Mouse (Mus musculus) midbrain, embryonic 14.5 days (tissue): ENCODE measurements around the gene Stard5. TPM values are rescaled to one million over a fixed set of nuclear protein-coding genes. Genes with fewer than 3 reads are reported as not detected.

Experiments
- ATAC-seq: fragments of 200-750 bp; cut with Nextera tagmentation; 2 replicates; pipeline ENCODE4 v1.8.0; 2017; ENCODE audit warnings: moderate number of reproducible peaks, moderate library complexity; ENCODE audit not compliant: low FRiP score, low TSS enrichment
- DNase-seq: peaks from one replicate; pipeline ENCODE4 v3.0.0-alpha.2; 2015
- H3K27ac ChIP-seq: fragments of 300-500 bp; sonication (generic); replicated peaks from 2 replicates; pipeline ENCODE4 v1.5.1; 2014; ENCODE audit warnings: mild to moderate bottlenecking, low read depth, low read length, moderate library complexity
- H3K27me3 ChIP-seq: fragments of 300-500 bp; sonication (generic); 2 replicates; pipeline ENCODE4 v1.6.1; 2014; ENCODE audit warnings: low read length, control low read depth, mixed read lengths; ENCODE audit not compliant: control insufficient read depth, insufficient read depth
- H3K36me3 ChIP-seq: fragments of 300-500 bp; sonication (generic); 2 replicates; pipeline ENCODE4 v1.6.1; 2014; ENCODE audit warnings: low read length, control low read depth; ENCODE audit not compliant: control insufficient read depth, insufficient read depth
- H3K4me1 ChIP-seq: fragments of 300-500 bp; sonication (generic); 2 replicates; pipeline ENCODE4 v1.6.1; 2014; ENCODE audit warnings: mild to moderate bottlenecking, antibody characterized with exemption, low read length, control low read depth; ENCODE audit not compliant: control insufficient read depth, insufficient read depth
- H3K4me2 ChIP-seq: fragments of 300-500 bp; sonication (generic); 2 replicates; pipeline ENCODE4 v1.6.1; 2014; ENCODE audit warnings: mild to moderate bottlenecking, low read length, moderate library complexity
- H3K4me3 ChIP-seq: fragments of 300-500 bp; sonication (generic); replicated peaks from 2 replicates; pipeline ENCODE4 v1.5.1; 2014; ENCODE audit warnings: low read depth, low read length
- H3K9ac ChIP-seq: fragments of 300-500 bp; sonication (generic); replicated peaks from 2 replicates; pipeline ENCODE4 v1.6.1; 2014; ENCODE audit warnings: mild to moderate bottlenecking, low read length, moderate library complexity
- H3K9me3 ChIP-seq: fragments of 300-500 bp; sonication (generic); 2 replicates; pipeline ENCODE4 v1.6.1; 2016; ENCODE audit warnings: low read length, control low read depth, mixed read lengths; ENCODE audit not compliant: control insufficient read depth
- WGBS: fragments of 180-500 bp; shearing (Covaris S2); extraction: QIAGEN DNeasy Blood & Tissue Kit; methylation state at CpG from one replicate; pipeline ENCODE4 v1.1.7; 2014; 5-methylcytosine and 5-hydroxymethylcytosine counted together
- polyA plus RNA-seq: library from polyadenylated mRNA; unstranded; fragments of >200 nt; fragmentation: Nextera tagmentation; extraction: Ambion mirVana; gene quantifications from 2 replicates; pipeline ENCODE4 v1.2.1, GENCODE M21; 2014

Gene Stard5
- polyA plus RNA-seq: 5.0 and 7.4 TPM in 2 replicates

GRCm38 (mm10) chr7:83631828-83632681, at the start of gene Stard5:
Gene Stard5, plus strand, starts transcription at chr7:83631959.
- peak within 1 kb of the TSS; percentile 64 for H3K9ac ChIP-seq
- H3K27ac ChIP-seq: peak within 1 kb of the TSS; percentile 75
- no peaks in the 10 kb centered on the region for H3K27me3 ChIP-seq
- ATAC-seq (peak; percentile 97), DNase-seq (peak; percentile 96)
- no peaks in the 10 kb centered on the region for H3K9me3 ChIP-seq
- peak within 1 kb of the TSS; percentile 78 for H3K4me2 ChIP-seq
- H3K36me3 ChIP-seq: no peaks in the 10 kb centered on the region
- WGBS: under 1% methylated on average over 34 of the region's 35 CpGs
- H3K4me1 ChIP-seq: peaks cover 23% of the 10 kb centered on the region
- H3K4me3 ChIP-seq: peak within 1 kb of the TSS; percentile 58

GRCm38 (mm10) chr7:83584639-83585471, 46.9 kb upstream of the Stard5 start, which contains the start of gene Tmc3:
Gene Tmc3, plus strand, starts transcription at chr7:83584927.
- H3K27ac ChIP-seq: no peak within 1 kb of the TSS
- no peak within 1 kb of the TSS for H3K4me3 ChIP-seq
- H3K27me3 ChIP-seq: no peaks in the 10 kb centered on the region
- H3K9me3 ChIP-seq: no peaks in the 10 kb centered on the region
- no peak within 1 kb of the TSS for H3K9ac ChIP-seq
- H3K4me2 ChIP-seq: no peak within 1 kb of the TSS
- DNase-seq: peak; percentile 28
- 54% methylated on average over 11 of the region's 11 CpGs for WGBS
- H3K36me3 ChIP-seq: no peaks in the 10 kb centered on the region
- H3K4me1 ChIP-seq: no peaks in the 10 kb centered on the region; the same call in 1 of the 2 replicates
- ATAC-seq: no peak

- Histone ChIP-seq H3K9ac (no peak overlapping the region), H3K4me2 (no peak overlapping the region), H3K36me3 (no peaks in the 10 kb centered on the region), H3K27ac (no peak overlapping the region), H3K4me3 (no peak overlapping the region), H3K4me1 (no peaks in the 10 kb centered on the region), H3K27me3 (no peaks in the 10 kb centered on the region), H3K9me3 (no peaks in the 10 kb centered on the region)
- 86% methylated on average over 3 of the region's 3 CpGs for WGBS
- no peak for DNase-seq
- no peak for ATAC-seq
Measured at GRCm38 (mm10) chr7:83594056-83594455, 37.7 kb upstream of the Stard5 start.

GRCm38 (mm10) chr7:83597063-83597462, 34.7 kb upstream of the Stard5 start:
- H3K4me3 ChIP-seq: no peak overlapping the region
- no peak overlapping the region for H3K27ac ChIP-seq
- no peaks in the 10 kb centered on the region for H3K4me1 ChIP-seq
- H3K36me3 ChIP-seq: no peaks in the 10 kb centered on the region
- no peak for DNase-seq
- H3K27me3 ChIP-seq: no peaks in the 10 kb centered on the region
- WGBS: 98% methylated on average over 3 of the region's 3 CpGs
- ATAC-seq: no peak
- H3K9me3 ChIP-seq: no peaks in the 10 kb centered on the region
- H3K4me2 ChIP-seq: no peak overlapping the region
- H3K9ac ChIP-seq: no peak overlapping the region

- Histone ChIP-seq H3K9ac (no peak overlapping the region), H3K36me3 (no peaks in the 10 kb centered on the region), H3K4me2 (no peak overlapping the region), H3K4me1 (no peaks in the 10 kb centered on the region), H3K27me3 (no peaks in the 10 kb centered on the region), H3K4me3 (no peak overlapping the region), H3K27ac (no peak overlapping the region), H3K9me3 (no peaks in the 10 kb centered on the region)
- WGBS: 92% methylated on average over 13 of the region's 13 CpGs
- ATAC-seq: no peak
- DNase-seq: no peak
Measured at GRCm38 (mm10) chr7:83598997-83599912, 32.5 kb upstream of the Stard5 start.

- DNase-seq (peak; percentile 55), ATAC-seq (no peak)
- no peaks in the 10 kb centered on the region for H3K36me3 ChIP-seq
- 57% methylated on average over 8 of the region's 8 CpGs for WGBS
- H3K9me3 ChIP-seq: no peaks in the 10 kb centered on the region
- no peaks in the 10 kb centered on the region for H3K4me1 ChIP-seq
- no peak overlapping the region for H3K9ac ChIP-seq
- no peak overlapping the region for H3K4me3 ChIP-seq
- H3K27ac ChIP-seq: no peak overlapping the region
- H3K4me2 ChIP-seq: no peak overlapping the region
- H3K27me3 ChIP-seq: no peaks in the 10 kb centered on the region
Measured at GRCm38 (mm10) chr7:83599913-83600286, 31.9 kb upstream of the Stard5 start.

GRCm38 (mm10) chr7:83604180-83604944, 27.4 kb upstream of the Stard5 start:
- Histone ChIP-seq H3K4me2 (no peak overlapping the region), H3K4me3 (no peak overlapping the region), H3K36me3 (no peaks in the 10 kb centered on the region), H3K27ac (no peak overlapping the region), H3K9me3 (no peaks in the 10 kb centered on the region), H3K9ac (no peak overlapping the region), H3K4me1 (no peaks in the 10 kb centered on the region), H3K27me3 (no peaks in the 10 kb centered on the region)
- no peak for ATAC-seq
- DNase-seq: peak; percentile 6
- WGBS: 92% methylated on average over 7 of the region's 7 CpGs
